Mouse (Mus musculus): ENCODE results near the gene Gkn2.

Gene Gkn2

GRCm38 (mm10) chr6:87399137-87399536 is 26.0 kb downstream of the Gkn2 start:
- peak; percentile 49 to 87 for DNase-seq (ENCODE audit: inconsistent age in 2 of 2, low spot score in 1 of 2)

- DNase-seq (ENCODE audit: inconsistent age in 2 of 2, low spot score in 1 of 2): no peak
These were observed 26.9 kb downstream of the Gkn2 start for GRCm38 (mm10) chr6:87399886-87400566.

DNA sequence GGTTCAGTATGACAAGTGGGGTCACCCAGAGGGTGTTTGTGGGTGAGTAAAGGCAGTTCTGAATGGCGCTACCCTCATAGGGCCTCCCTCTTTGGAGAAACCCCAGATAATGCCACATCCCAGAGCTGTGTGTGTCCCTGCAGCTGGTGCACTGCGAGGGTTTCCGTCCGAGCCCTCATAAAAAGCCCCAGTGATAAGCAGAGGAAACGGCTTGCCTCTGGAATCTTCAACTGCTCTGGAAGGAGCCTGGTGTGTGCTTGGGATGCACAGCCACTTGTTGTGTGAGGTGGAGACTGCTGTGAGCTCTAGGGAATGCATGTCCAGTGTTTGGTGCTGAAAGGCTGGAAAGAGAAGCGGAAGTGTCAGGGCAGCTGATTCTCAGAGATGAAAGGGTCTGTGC is 28.3 kb downstream of the Gkn2 start:
- no peak for DNase-seq (ENCODE audit: inconsistent age in 2 of 2, low spot score in 1 of 2)

DNA sequence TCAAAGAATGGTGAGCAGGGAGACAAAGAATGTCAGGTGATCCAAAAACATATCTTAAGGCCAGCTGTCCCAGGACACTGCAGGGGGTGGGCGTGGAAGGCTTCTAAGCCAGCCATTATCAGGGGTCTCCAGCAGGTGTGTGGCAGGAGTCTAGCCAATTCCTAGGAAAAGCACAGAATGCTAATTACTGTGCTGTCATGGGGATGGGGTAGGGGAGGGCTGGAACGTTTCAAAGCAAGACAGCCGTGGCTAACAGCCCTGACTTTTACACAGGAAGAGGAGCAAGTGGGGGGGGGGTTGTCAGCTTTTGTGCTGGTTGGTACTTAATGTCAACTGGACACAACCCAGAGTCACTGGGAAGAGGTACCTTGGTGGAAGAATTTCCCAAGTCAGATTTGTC is 38.9 kb downstream of the Gkn2 start:
- DNase-seq (ENCODE audit: inconsistent age in 2 of 2, low spot score in 1 of 2): no peak

DNA sequence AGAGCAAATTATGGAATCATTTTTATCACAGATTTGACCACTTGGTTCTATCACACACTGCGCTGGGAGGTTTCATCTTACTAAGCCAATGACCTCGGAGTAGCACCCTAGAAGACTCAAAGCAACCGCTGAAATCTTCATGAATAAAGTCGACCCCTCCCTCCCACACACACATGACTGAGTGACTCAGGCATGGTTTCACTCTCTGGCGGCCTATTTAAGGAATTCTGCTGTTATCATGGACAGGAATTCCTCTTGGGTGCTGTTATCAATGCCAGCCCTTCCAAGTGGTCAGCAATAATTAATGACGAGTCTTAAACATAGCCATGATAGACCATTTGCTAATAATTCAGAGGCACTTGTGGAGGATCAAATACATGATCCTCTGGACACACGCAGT is 49.1 kb downstream of the Gkn2 start:
- peak in 1 of 2 experiments; percentile 37 for DNase-seq (ENCODE audit: inconsistent age in 2 of 2, low spot score in 1 of 2)

- DNase-seq (ENCODE audit: inconsistent age in 2 of 2, low spot score in 1 of 2): peak; percentile 19 to 67
These were observed 51.1 kb downstream of the Gkn2 start for GRCm38 (mm10) chr6:87424037-87424816.

GRCm38 (mm10) chr6:87426954-87427353 is 53.8 kb downstream of the Gkn2 start:
- DNase-seq (ENCODE audit: inconsistent age in 2 of 2, low spot score in 1 of 2): no peak

GRCm38 (mm10) chr6:87427616-87428015 is 54.5 kb downstream of the Gkn2 start:
- no peak for DNase-seq (ENCODE audit: inconsistent age in 2 of 2, low spot score in 1 of 2)

- no peak for DNase-seq (ENCODE audit: inconsistent age in 2 of 2, low spot score in 1 of 2)
These were observed 55.4 kb downstream of the Gkn2 start, which contains the start of gene Bmp10 for GRCm38 (mm10) chr6:87428487-87429044. Bmp10 (plus strand) TSS chr6:87428994.
